Mouse (Mus musculus) left cerebral cortex, adult 18-20 months (tissue): ENCODE measurements around the gene Gpr171. TPM values are rescaled to one million over a fixed set of nuclear protein-coding genes. Genes with fewer than 3 reads are reported as not detected.
A peak's percentile ranks its signal among the peaks of the same experiment; 100 is the strongest.

Source experiments
- DNase-seq, 2 experiments: peaks; one replicate each; pipeline ENCODE4 v3.0.0; 2021 to 2022; ENCODE audit warnings: low spot score in 2 of 2, mixed read lengths in 1 of 2
- total RNA-seq, 2 experiments: library from RNA; stranded (reverse); gene quantifications; 2 replicates each; pipeline ENCODE4 v1.2.3; 2021

The Gpr171 gene
- total RNA-seq, 2 experiments from 2014 or later: not detected

GRCm38 (mm10) chr3:59059022-59059541, 42.5 kb downstream of the Gpr171 start:
- peak; percentile 66 to 73 for DNase-seq

DNA sequence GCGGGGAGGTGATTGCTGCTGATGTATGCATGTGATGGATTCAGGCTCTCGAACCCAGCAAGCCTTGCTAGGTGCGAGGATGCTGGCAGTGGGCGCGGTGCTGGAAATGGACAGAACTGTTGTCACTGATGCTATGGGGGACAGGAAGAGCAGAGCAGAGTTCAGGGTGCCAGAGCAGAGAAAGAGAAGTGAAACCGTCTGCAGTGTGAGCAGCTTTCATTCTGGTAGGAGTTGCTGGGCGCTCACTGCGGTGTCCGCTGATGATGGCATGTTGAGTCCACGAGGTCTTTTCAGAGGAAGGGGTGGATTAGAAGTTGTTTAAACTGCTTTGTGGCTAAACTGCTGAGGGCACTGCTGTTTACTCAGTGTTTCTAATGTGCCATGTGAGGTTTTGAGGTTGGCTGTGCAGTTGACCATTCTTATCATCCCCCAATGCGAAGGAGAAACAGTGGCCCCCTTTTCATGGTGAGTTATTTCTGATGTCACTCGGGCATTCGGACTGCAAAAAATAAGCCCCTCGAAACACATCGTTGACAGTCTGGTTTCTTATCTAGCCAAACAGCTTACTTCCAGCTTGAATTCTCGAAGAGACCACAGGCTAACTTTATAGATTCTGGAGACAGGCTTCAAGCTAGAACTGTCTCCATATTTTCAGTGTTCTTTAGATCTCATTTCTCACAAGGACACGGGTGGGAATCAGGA, 46.6 kb downstream of the Gpr171 start:
- no peak for DNase-seq

Other genes with a start within 250 kb of the Gpr171 start
- gene Clrn1, start 216.5 kb downstream of the Gpr171 start, total RNA-seq: 1 to 10 TPM; 1.1 to 1.3 TPM
- gene Med12l, start 96.0 kb downstream of the Gpr171 start, total RNA-seq: 10 to 100 TPM; 49.0 to 51.5 TPM
- 1 to 10 TPM; 2.4 to 2.9 TPM for gene P2ry14, start 51.8 kb upstream of the Gpr171 start, total RNA-seq
- gene Gpr87, start 93.3 kb upstream of the Gpr171 start, total RNA-seq: not detected
- gene P2ry13, start 109.1 kb upstream of the Gpr171 start, total RNA-seq: 1 to 10 TPM; 7.6 to 8.2 TPM
- gene P2ry12, start 161.1 kb upstream of the Gpr171 start, total RNA-seq: 10 to 100 TPM; 40.3 to 45.7 TPM
- 1 to 10 TPM; 1.6 to 2.3 TPM for gene Igsf10, start 242.6 kb upstream of the Gpr171 start, total RNA-seq